Mouse (Mus musculus) CH12.LX (cell line): Measurements from ENCODE around the gene Ell. TPM values are rescaled to one million over a fixed set of nuclear protein-coding genes. Genes with fewer than 3 reads are reported as not detected.

Source experiments
- DNase-seq: peaks from one replicate; pipeline ENCODE4 v3.0.0-alpha.2; 2013; ENCODE audit errors: extremely low read depth
- H3K27ac ChIP-seq: 2 replicates; pipeline ENCODE4 v1.5.1; 2012; ENCODE audit warnings: low read depth, mild to moderate bottlenecking, control low read depth, moderate library complexity; ENCODE audit not compliant: insufficient read depth
- H3K27me3 ChIP-seq: replicated peaks from 2 replicates; pipeline ENCODE3; 2012; ENCODE audit warnings: inconsistent platforms
- H3K36me3 ChIP-seq, 2 experiments: replicated peaks in 1 of 2; 2 replicates each; pipeline versions ENCODE3 to v1.6.1; 2012; ENCODE audit warnings: inconsistent platforms in 1 of 2, low read length in 1 of 2, mild to moderate bottlenecking in 1 of 2, mixed read lengths in 1 of 2, moderate library complexity in 1 of 2; ENCODE audit not compliant: control insufficient read depth in 1 of 2, insufficient read depth in 1 of 2
- H3K4me1 ChIP-seq, 2 experiments: 2 replicates each; pipeline ENCODE4 v1.6.1; 2012; ENCODE audit warnings: inconsistent platforms in 1 of 2, moderate library complexity in 1 of 2; ENCODE audit not compliant: insufficient read depth in 2 of 2, control insufficient read depth in 1 of 2
- H3K4me2 ChIP-seq: 2 replicates; pipeline ENCODE4 v1.6.1; 2012; ENCODE audit warnings: low read depth, mild to moderate bottlenecking, control low read depth; ENCODE audit not compliant: poor library complexity, insufficient read depth, severe bottlenecking
- H3K4me3 ChIP-seq, 3 experiments: fragments of 150-350 bp in 1 of 3; sonication (generic) in 1 of 3; replicated peaks in 1 of 3; 2 replicates each; pipeline versions ENCODE3 to v1.5.1; 2011 to 2012; ENCODE audit warnings: low read depth in 2 of 3, low read length in 2 of 3, mild to moderate bottlenecking in 2 of 3, moderate library complexity in 2 of 3, control low read depth in 1 of 3, improper control_type of control experiment in 1 of 3, inconsistent platforms in 1 of 3, mixed read lengths in 1 of 3; ENCODE audit not compliant: poor library complexity in 1 of 3
- H3K79me2 ChIP-seq: replicated peaks from 2 replicates; pipeline ENCODE4 v1.6.1; 2012; ENCODE audit warnings: mild to moderate bottlenecking, moderate library complexity; ENCODE audit not compliant: control insufficient read depth, poor library complexity, insufficient read depth, severe bottlenecking; ENCODE audit errors: extremely low read depth
- H3K9ac ChIP-seq: 2 replicates; pipeline ENCODE4 v1.6.1; 2012; ENCODE audit warnings: low read depth, mild to moderate bottlenecking, control low read depth, moderate library complexity; ENCODE audit not compliant: insufficient read depth
- H3K9me3 ChIP-seq: replicated peaks from 2 replicates; pipeline ENCODE3; 2012; ENCODE audit warnings: low read length, inconsistent platforms, mixed read lengths
- BHLHE40 ChIP-seq: IDR thresholded peaks from 2 replicates; pipeline ENCODE4 v1.6.1; 2011; ENCODE audit warnings: mild to moderate bottlenecking, low read depth, low read length, improper control_type of control experiment
- CHD1 ChIP-seq: IDR thresholded peaks from 2 replicates; pipeline ENCODE4 v1.6.1; 2012; ENCODE audit warnings: low read depth, low read length, improper control_type of control experiment, inconsistent platforms
- CTCF ChIP-seq, 2 experiments: IDR thresholded peaks in 1 of 2; conservative IDR thresholded peaks in 1 of 2; 2 replicates each; pipeline ENCODE4 v1.5.1; 2011 to 2012; ENCODE audit warnings: low read depth in 2 of 2, low read length in 2 of 2, improper control_type of control experiment in 1 of 2, inconsistent platforms in 1 of 2, mild to moderate bottlenecking in 1 of 2, moderate library complexity in 1 of 2
- E2F4 ChIP-seq: IDR thresholded peaks from 2 replicates; pipeline ENCODE4 v1.6.1; 2011; ENCODE audit warnings: low read depth, low read length, improper control_type of control experiment; ENCODE audit not compliant: insufficient replicate concordance
- ELF1 ChIP-seq: IDR thresholded peaks from 2 replicates; pipeline ENCODE4 v1.6.1; 2014; ENCODE audit warnings: low read depth, mild to moderate bottlenecking, inconsistent platforms, low read length, improper control_type of control experiment
- EP300 ChIP-seq: IDR thresholded peaks from 2 replicates; pipeline ENCODE4 v1.6.1; 2011; ENCODE audit warnings: low read length, improper control_type of control experiment
- HCFC1 ChIP-seq: IDR thresholded peaks from 2 replicates; pipeline ENCODE4 v1.6.1; 2012; ENCODE audit warnings: low read depth, mild to moderate bottlenecking, inconsistent platforms, low read length, improper control_type of control experiment
- JUN ChIP-seq: IDR thresholded peaks from 2 replicates; pipeline ENCODE4 v1.6.1; 2011; ENCODE audit warnings: low read depth, mild to moderate bottlenecking, low read length, improper control_type of control experiment, moderate library complexity; ENCODE audit not compliant: insufficient read depth
- JUND ChIP-seq: conservative IDR thresholded peaks from 2 replicates; pipeline ENCODE4 v1.6.1; 2011; ENCODE audit warnings: low read depth, low read length, improper control_type of control experiment
- KAT2A ChIP-seq: IDR thresholded peaks from 2 replicates; pipeline ENCODE4 v1.6.1; 2012; ENCODE audit warnings: low read length, improper control_type of control experiment, inconsistent platforms; ENCODE audit not compliant: insufficient replicate concordance
- MAFK ChIP-seq: IDR thresholded peaks from 2 replicates; pipeline ENCODE4 v1.6.1; 2011; ENCODE audit warnings: low read length, improper control_type of control experiment; ENCODE audit not compliant: insufficient replicate concordance
- MAX ChIP-seq: IDR thresholded peaks from 2 replicates; pipeline ENCODE4 v1.6.1; 2011; ENCODE audit warnings: low read length, improper control_type of control experiment
- MXI1 ChIP-seq: IDR thresholded peaks from 2 replicates; pipeline ENCODE4 v1.6.1; 2011; ENCODE audit warnings: mild to moderate bottlenecking, low read depth, low read length, improper control_type of control experiment
- MYC ChIP-seq: IDR thresholded peaks from 2 replicates; pipeline ENCODE4 v1.6.1; 2011; ENCODE audit warnings: low read depth, mild to moderate bottlenecking, improper control_type of control experiment, low read length
- NELFE ChIP-seq: IDR thresholded peaks from 2 replicates; pipeline ENCODE4 v1.6.1; 2011; ENCODE audit warnings: low read depth, low read length, improper control_type of control experiment
- NRF1 ChIP-seq: IDR thresholded peaks from 2 replicates; pipeline ENCODE4 v1.6.1; 2014; ENCODE audit warnings: low read depth, mild to moderate bottlenecking, inconsistent platforms, low read length, improper control_type of control experiment, moderate library complexity
- POLR2AphosphoS2 ChIP-seq: IDR thresholded peaks from 2 replicates; pipeline ENCODE4 v1.6.1; 2011; ENCODE audit warnings: low read depth, low read length, improper control_type of control experiment
- RAD21 ChIP-seq: IDR thresholded peaks from 2 replicates; pipeline ENCODE4 v1.6.1; 2011; ENCODE audit warnings: low read depth, mild to moderate bottlenecking, low read length, improper control_type of control experiment, moderate library complexity
- SIN3A ChIP-seq: IDR thresholded peaks from 2 replicates; pipeline ENCODE4 v1.6.1; 2012; ENCODE audit warnings: low read length, improper control_type of control experiment, inconsistent platforms
- SMC3 ChIP-seq: IDR thresholded peaks from 2 replicates; pipeline ENCODE4 v1.6.1; 2011; ENCODE audit warnings: low read depth, low read length, improper control_type of control experiment
- TBP ChIP-seq: conservative IDR thresholded peaks from 2 replicates; pipeline ENCODE4 v1.6.1; 2011; ENCODE audit warnings: low read depth, low read length, improper control_type of control experiment
- TCF12 ChIP-seq: IDR thresholded peaks from 2 replicates; pipeline ENCODE4 v1.6.1; 2014; ENCODE audit warnings: low read depth, mild to moderate bottlenecking, inconsistent platforms, low read length, improper control_type of control experiment
- UBTF ChIP-seq: IDR thresholded peaks from 2 replicates; pipeline ENCODE4 v1.6.1; 2012; ENCODE audit warnings: low read depth, mild to moderate bottlenecking, inconsistent platforms, low read length, improper control_type of control experiment, moderate library complexity
- USF1 ChIP-seq: IDR thresholded peaks from 2 replicates; pipeline ENCODE4 v1.6.1; 2014; ENCODE audit warnings: low read depth, mild to moderate bottlenecking, inconsistent platforms, low read length, improper control_type of control experiment
- USF2 ChIP-seq: conservative IDR thresholded peaks from 2 replicates; pipeline ENCODE4 v1.6.1; 2011; ENCODE audit warnings: low read depth, low read length, improper control_type of control experiment
- ZC3H11A ChIP-seq: IDR thresholded peaks from 2 replicates; pipeline ENCODE4 v1.6.1; 2012; ENCODE audit warnings: low read depth, mild to moderate bottlenecking, inconsistent platforms, low read length, improper control_type of control experiment
- ZMIZ1 ChIP-seq: IDR thresholded peaks from 2 replicates; pipeline ENCODE4 v1.6.1; 2012; ENCODE audit warnings: low read depth, mild to moderate bottlenecking, inconsistent platforms, low read length, improper control_type of control experiment
- ZNF384 ChIP-seq: IDR thresholded peaks from 2 replicates; pipeline ENCODE4 v1.6.1; 2012; ENCODE audit warnings: low read depth, low read length, improper control_type of control experiment, inconsistent platforms
- dilution Hi-C: fragments of 300-500 bp; cut with MboI; formaldehyde crosslinking; loops from 2 replicates; pipeline ENCODE4 v1.14.3; 2020; ENCODE audit warnings: low sequenced_read_pairs; ENCODE audit not compliant: extremely low pct_unique_long_range_greater_than_20kb, extremely low pct_ligation_motif_present
- in situ Hi-C: fragments of 300-500 bp; cut with MboI; formaldehyde crosslinking; loops from 3 replicates; pipeline ENCODE4 v1.14.3; 2019; ENCODE audit warnings: low sequenced_read_pairs, low pct_ligation_motif_present, low pct_unique_long_range_greater_than_20kb, mixed read lengths
- polyA plus RNA-seq: library from polyadenylated mRNA; unstranded; fragments of >175 nt; gene quantifications from 2 replicates; pipeline ENCODE4 v1.2.1, GENCODE M21; 2012; ENCODE audit warnings: low read depth; ENCODE audit not compliant: insufficient read length
- total RNA-seq, 2 experiments: library from RNA; depleted of rRNA; stranded (reverse); fragments of 300-350 nt in 1 of 2; fragments of >200 nt in 1 of 2; gene quantifications; 2 replicates each; pipeline ENCODE4 v1.2.3; 2012 to 2014

Gene Ell
- total and polyA plus RNA-seq, 3 experiments = 6.5 to 17.9 (median 9.8) TPM

DNA sequence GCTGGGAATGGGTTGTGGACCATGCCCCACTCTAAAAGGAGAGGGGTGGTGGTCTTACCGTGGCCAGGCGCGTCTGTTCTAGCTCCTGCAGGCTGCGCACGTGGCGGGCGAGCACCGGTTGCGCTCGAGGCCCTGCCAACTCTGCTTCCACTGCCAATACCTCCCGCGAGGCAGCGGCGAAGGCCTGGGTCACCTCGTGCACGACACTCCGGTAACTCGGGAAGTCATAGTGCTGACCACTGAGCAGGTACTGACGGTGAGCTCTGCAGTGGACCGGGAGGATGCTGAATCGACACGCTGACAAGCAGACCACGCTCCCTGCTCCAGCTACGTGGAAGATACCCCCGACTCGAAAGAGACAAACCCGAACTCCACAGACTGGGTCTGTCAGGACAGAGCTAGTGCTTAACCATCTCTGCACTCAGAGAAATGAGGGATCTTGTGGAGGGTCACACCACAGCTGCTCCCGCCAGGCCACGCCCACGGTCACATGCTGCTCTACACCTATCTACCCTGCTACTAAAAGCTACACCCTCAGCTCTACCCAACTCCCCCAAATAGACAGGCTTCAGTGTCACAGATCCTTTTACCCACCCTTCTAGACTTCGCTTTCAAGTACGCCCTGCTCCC lies 33.4 kb upstream of the Ell start:
- H3K4me1 ChIP-seq = peaks cover 18 to 49% of the 10 kb centered on the region in 2 experiments
- TF ChIP-seq KAT2A (no peak), USF2 (peak; percentile 60), USF1 (peak; percentile 64)

DNA sequence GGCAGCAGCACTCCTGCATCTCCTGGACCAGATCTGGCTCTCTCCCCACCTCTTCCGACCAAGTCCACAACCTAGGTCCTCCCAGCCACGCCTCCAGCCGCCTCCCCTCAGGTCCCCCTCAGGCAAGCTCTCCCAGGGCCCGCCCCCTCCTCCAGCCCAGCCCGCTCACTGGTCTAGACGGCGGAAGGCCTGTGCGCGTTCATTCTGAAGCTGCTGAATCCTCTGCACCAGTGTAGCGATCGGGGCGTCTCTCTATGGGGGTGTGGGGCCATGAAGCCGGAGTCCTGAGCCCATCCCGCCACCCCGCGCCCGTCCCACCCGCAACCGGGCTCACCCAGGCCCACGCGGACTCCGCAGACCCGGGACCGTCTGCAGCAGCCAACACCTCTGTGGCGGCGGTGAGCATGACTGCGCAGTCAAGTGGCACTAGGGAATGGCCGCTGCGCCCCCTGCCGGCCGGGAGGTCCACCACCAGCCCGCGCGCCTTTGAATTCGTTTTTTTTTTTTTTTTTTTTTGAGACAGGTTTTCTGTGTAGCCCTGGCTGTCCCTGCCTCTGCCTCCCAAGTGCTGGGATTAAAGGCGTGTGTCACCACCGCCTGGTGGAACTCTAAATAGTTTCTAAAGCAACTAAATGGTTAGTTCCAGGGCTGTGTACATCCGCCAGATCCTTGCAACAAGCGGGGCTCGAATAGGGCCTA lies 32.8 kb upstream of the Ell start, which contains the start of gene Rex1bd:
Rex1bd (minus strand) TSS at position 425 of the 699 bp plus-strand sequence.
- H3K9ac ChIP-seq = peak within 1 kb of the TSS; percentile 91
- H3K36me3 ChIP-seq = peaks cover 21 to 46% of the 10 kb centered on the region in 2 experiments
- peak within 1 kb of the TSS; percentile 70 for H3K27ac ChIP-seq
- no peaks in the 10 kb centered on the region for H3K27me3 ChIP-seq
- H3K4me1 ChIP-seq = peaks cover 18 to 44% of the 10 kb centered on the region in 2 experiments
- H3K4me3 ChIP-seq = peak within 1 kb of the TSS; percentile 55 to 74 (median 61)
- dilution Hi-C loops = no loop called here
- no peaks in the 10 kb centered on the region for H3K9me3 ChIP-seq
- peak; percentile 96 for DNase-seq
- in situ Hi-C loops = loop anchor here (10.0 kb wide), 1 partner anchor 92 kb away; no protein-coding TSS in a partner anchor
- peaks cover 28% of the 10 kb centered on the region for H3K79me2 ChIP-seq
- peak within 1 kb of the TSS; percentile 89 for H3K4me2 ChIP-seq
- TF ChIP-seq MXI1 = peak; percentile 75
- peak; percentile 96; the same call in 1 of the 2 replicates for TF ChIP-seq POLR2AphosphoS2
- TF ChIP-seq USF1 = no peak
- TF ChIP-seq TBP = no peak
- TF ChIP-seq ELF1 = peak; percentile 39; the same call in 1 of the 2 replicates
- TF ChIP-seq UBTF = no peak; the same call in 1 of the 2 replicates
- TF ChIP-seq CTCF (conservative IDR thresholded peaks at IDR 0.05 in 1 of 2, IDR thresholded peaks at IDR 0.05 in 1 of 2; ENCODE audit: low read depth in 2 of 2, low read length in 2 of 2) = peak in 1 of 2 experiments; percentile 78; a peak in 2 of 4 replicates
- TF ChIP-seq NRF1 = peak; percentile 56
- no peak for TF ChIP-seq USF2
- no peak for TF ChIP-seq NELFE
- TF ChIP-seq KAT2A = peak; percentile 60; the same call in 1 of the 2 replicates
- TF ChIP-seq JUND = no peak
- TF ChIP-seq MAFK = no peak
- no peak for TF ChIP-seq E2F4
- 0 out of 2 replicates have a peak, but pooled peaks have one; percentile 8 for TF ChIP-seq MYC
- TF ChIP-seq HCFC1 = peak; percentile 79
- TF ChIP-seq ZNF384 = peak; percentile 98
- 0 out of 2 replicates have a peak, but pooled peaks have one; percentile 13 for TF ChIP-seq BHLHE40
- peak; percentile 88; the same call in 1 of the 2 replicates for TF ChIP-seq SIN3A
- peak; percentile 85 for TF ChIP-seq ZMIZ1
- TF ChIP-seq RAD21 = no peak; the same call in 1 of the 2 replicates
- no peak; the same call in 1 of the 2 replicates for TF ChIP-seq TCF12
- TF ChIP-seq EP300 = no peak
- no peak for TF ChIP-seq JUN
- no peak for TF ChIP-seq MAX
- no peak; the same call in 1 of the 2 replicates for TF ChIP-seq CHD1
- TF ChIP-seq ZC3H11A = no peak
- TF ChIP-seq SMC3 = no peak; the same call in 1 of the 2 replicates

More for the DNA sequence above, 33.4 kb upstream of the Ell start:
- Histone ChIP-seq H3K27ac (peak overlapping the region; percentile 70; the same call in 1 of the 2 replicates), H3K9me3 (no peaks in the 10 kb centered on the region), H3K36me3 (peaks cover 21 to 46% of the 10 kb centered on the region in 2 experiments), H3K4me3 (peak overlapping the region; percentile 55 to 74 (median 61)), H3K79me2 (peaks cover 24% of the 10 kb centered on the region), H3K9ac (peak overlapping the region; percentile 91; the same call in 1 of the 2 replicates), H3K27me3 (no peaks in the 10 kb centered on the region), H3K4me2 (peak overlapping the region; percentile 89)
- in situ Hi-C loops (loop anchor here (10.0 kb wide), 1 partner anchor 91 kb away; no protein-coding TSS in a partner anchor), dilution Hi-C loops (no loop called here)
- no peak for DNase-seq
